Mouse (Mus musculus) T-helper 2 cell (primary cell): ENCODE measurements around the gene Helz.
"Not testable (repeated sequence)": the region's sequence is repeated elsewhere in the genome, so short reads cannot be mapped to it uniquely, and the experiment has no call there.

ENCODE experiments used
- in situ Hi-C: fragments of 300-600 bp; cut with MboI, MseI; formaldehyde crosslinking; loops from one replicate; pipeline ENCODE4 v1.15.1; 2025; ENCODE audit warnings: high pct_unique_total_duplicates

The Helz gene

GRCm38 (mm10) chr11:107546667-107547301, 946 bp upstream of the Helz start:
- in situ Hi-C loops: loop anchor here (5.0 kb wide), 1 partner anchor 34 kb away; no protein-coding TSS in a partner anchor

- in situ Hi-C loops: loop anchor here (5.0 kb wide), 1 partner anchor 36 kb away; no protein-coding TSS in a partner anchor
These were observed 660 bp downstream of the Helz start for GRCm38 (mm10) chr11:107548204-107548975.

- in situ Hi-C loops: no loop called here
These were observed 12.1 kb downstream of the Helz start for GRCm38 (mm10) chr11:107559874-107560273.

DNA sequence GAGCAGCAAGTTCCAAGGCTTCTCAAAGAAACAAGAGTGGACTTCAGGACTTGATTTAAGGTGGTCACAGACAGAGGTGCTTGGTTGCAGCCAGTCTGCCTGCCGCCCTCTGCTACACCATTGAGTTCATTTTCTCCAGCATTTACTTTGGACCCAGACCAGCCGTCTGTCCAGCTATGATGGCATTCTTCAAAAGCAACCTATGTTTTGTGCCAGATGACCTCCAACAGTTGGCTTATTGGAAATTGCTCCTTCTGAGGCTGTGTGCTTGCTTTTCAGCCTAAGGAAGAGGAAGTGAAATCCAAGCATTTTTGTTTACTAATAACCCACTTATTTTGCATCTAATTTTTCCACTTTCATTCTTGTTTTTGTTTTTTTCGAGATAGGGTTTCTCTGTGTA, 19.7 kb downstream of the Helz start:
- in situ Hi-C loops: no loop called here

GRCm38 (mm10) chr11:107568466-107568995, 20.8 kb downstream of the Helz start:
- in situ Hi-C loops: no loop called here

- in situ Hi-C loops: not testable (repeated sequence)
These were observed 23.2 kb downstream of the Helz start for GRCm38 (mm10) chr11:107570891-107571290.

DNA sequence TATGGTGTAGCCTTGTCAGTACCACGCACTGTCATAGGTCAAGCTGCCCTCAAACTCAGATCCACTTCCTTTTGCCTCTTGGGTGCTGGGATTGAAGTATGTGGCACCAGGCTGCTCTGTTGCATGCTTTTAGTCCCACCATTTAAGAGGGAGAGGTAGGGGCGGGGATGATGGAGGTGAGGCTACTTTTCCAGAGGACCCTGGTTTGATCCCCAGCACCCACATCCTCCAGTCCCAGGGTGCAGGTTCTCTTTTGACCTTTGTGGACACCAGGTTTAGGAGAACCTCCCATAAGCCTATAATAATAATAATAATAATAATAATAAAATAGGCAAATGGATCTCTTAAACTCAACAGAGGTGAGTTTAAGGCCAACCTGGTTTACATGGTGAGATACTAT, 23.6 kb downstream of the Helz start:
- in situ Hi-C loops: no loop called here

GRCm38 (mm10) chr11:107572551-107572950, 24.8 kb downstream of the Helz start:
- in situ Hi-C loops: no loop called here

GRCm38 (mm10) chr11:107573061-107573692, 25.4 kb downstream of the Helz start:
- in situ Hi-C loops: no loop called here

- in situ Hi-C loops: no loop called here
These were observed 26.1 kb downstream of the Helz start for GRCm38 (mm10) chr11:107573847-107574246.

DNA sequence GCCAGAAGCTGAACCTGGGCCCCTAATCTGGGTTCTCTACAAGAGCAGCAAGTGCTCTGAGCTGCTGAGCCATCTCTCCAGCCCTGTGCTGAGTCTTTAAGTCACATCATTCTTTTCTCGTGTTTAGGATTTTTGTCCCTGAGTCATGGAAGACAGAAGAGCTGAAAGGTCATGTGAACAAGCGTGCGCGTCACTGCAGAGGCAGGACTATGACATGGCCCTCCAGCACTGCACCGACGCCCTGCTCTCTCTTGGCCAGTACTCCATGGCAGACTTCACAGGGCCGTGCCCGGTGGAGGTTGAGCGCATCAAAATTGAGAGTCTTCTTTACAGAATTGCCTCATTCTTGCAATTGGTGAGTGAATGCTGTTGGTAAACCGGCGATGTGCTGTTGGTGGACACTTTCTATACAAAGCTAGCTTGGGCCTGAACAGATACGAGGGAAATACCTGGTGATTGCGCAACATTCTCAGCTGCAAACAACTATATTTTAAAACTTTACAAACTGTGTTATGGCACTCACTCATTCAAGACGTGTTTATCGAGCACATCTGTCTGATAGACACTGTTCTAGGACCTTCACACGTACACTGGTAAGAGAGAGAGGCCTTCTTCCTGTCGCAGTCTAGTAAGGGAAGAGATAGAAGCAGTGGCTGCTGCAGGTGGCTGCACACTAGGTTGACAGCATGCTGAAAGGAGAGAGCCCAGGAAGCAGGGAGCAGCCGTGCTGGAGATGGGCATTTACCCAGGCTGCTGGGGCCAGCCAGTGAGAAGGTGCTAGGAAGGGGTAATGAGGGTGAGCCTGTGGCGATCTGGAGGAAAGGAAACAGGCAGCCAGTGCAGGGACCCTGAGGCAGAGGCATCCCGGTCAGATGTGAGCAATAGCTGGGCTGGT, 27.3 kb downstream of the Helz start:
- in situ Hi-C loops: no loop called here

DNA sequence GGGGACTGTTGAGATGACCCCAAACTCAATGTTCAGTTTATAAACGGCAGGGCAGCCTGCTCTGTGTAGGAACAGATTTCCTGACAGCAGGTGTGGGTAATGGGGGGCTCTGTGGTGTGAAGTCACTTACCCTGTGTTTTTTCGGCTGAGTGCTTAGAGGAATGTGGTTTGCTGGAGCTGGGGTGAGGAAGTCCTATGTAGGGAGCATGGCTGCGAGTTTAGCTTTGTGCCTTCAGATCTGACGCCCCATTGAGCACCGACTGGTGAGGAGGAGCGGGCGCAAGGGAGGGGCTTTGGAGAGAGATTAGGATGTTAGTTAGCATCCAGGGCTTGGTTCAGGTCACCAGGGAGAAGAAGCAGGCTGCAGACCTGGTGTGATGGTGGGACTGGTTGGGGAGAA, 28.5 kb downstream of the Helz start:
- in situ Hi-C loops: no loop called here

GRCm38 (mm10) chr11:107577400-107577799, 29.7 kb downstream of the Helz start:
- in situ Hi-C loops: no loop called here

GRCm38 (mm10) chr11:107578226-107578625, 30.5 kb downstream of the Helz start:
- in situ Hi-C loops: no loop called here

GRCm38 (mm10) chr11:107580786-107581185, 33.1 kb downstream of the Helz start:
- in situ Hi-C loops: no loop called here

DNA sequence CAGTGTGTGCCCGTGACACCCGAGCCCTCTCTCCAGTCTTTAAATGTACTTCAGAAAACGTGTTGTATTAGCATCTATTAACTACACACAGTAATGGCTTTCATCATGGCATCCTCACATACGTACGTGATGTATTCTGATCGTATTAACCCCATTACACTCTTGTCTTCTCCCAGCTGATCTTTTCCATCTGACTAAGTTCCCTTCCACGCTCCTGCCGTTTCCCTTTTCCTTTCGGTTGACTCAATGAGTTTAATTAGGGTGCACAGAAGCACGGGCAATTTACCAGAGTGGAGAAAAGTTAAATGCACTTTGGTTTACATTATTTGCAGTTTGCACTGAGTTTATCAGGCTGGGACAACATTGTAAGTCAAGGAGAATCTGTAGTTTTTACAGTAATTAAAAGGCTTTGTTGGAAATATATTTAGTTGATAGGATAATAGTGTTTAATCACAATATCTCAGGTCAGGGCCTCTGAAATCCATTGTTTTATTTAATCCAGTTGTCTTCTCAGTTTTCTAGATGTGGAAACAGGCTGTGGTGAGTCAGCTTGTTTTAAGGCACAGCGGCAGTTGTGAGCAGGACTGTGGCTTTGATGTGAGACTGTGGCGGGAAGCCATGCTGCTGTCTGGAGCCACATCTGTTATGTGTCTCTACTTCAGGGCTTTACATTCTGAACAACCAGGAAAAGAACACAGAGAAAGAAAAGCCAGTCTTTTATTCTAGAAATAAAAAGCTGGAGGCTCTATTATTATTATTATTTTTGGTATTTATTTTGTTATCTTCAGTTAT, 37.1 kb downstream of the Helz start:
- in situ Hi-C loops: no loop called here

DNA sequence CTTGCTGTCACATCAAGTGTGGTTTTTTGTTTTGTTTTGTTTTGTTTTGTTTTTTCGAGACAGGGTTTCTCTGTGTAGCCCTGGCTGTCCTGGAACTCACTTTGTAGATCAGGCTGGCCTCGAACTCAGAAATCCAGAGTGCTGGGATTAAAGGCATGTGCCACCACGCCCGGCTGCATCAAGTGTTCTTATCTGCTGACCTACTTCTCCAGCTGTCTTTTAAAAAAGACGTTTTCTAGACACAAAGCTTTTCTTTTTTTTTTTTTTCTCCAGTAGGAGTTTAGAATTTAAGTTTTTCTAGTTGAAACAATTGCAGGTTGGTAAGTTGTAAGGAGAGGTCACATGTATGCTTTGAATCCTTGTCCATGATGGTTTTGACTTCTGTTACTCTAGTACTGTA, 38.4 kb downstream of the Helz start:
- in situ Hi-C loops: not testable (repeated sequence)

DNA sequence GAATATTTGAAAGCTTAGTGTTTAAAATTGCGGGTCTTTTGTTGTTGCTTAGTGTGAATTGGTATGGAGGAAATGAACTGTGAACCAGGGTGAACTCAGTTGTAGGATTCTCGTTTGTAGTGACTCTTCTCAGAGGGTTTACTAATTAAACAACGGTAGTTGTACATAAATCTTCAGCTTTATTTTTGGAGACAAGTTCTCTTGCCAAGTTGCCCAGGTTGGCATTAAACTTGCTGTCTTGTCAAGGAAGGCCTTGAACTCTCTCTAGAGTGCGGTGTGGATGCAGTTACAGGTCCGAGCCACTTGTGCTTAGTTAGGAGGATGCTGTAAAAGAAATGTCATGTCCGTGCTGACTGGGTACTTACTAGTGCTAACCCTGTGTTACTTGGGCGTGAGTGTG, 39.4 kb downstream of the Helz start:
- in situ Hi-C loops: no loop called here

DNA sequence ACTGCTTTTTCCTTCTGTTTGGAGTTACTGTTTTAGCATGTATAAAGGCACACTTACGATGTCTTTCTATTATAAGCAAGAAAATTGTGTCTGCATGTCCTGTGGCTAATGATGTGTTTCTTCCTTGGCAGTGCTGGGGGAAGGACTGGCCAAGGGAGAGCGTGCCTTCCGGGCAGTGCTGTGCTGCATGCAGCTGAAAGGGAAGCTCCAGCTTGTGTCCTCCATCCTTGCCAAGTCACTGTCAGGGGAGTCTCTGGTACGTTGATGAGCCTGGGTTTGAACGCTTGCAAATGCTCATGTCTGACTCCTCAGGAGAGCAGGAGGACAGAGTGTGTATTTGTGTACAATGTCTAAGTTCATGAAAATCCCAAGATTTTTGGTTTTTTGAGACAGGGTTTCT, 44.8 kb downstream of the Helz start:
- in situ Hi-C loops: no loop called here

GRCm38 (mm10) chr11:107597381-107597780, 49.7 kb downstream of the Helz start:
- in situ Hi-C loops: no loop called here

GRCm38 (mm10) chr11:107605694-107606093, 58.0 kb downstream of the Helz start:
- in situ Hi-C loops: no loop called here
